In genomic region chr1:162891980-162892451, GRCm38 (mm10) we compare ENCODE assay signal across 17 mouse cellular contexts. TPM values are rescaled to one million over a fixed set of nuclear protein-coding genes. Genes with fewer than 3 reads are reported as not detected.
DNase-seq lines count a peak whose midpoint lies in the region; ATAC-seq and TF ChIP-seq lines count a peak whose summit lies in the region.
"Had no signal": no experiment of that assay in that cellular context is flagged by ENCODE, and none has a peak within 500 bp of the region (broad histone marks: within the 10 kb centered on the region; RNA-seq: fewer than 3 reads in every experiment).

No protein-coding gene starts in this region.

- no peak overlapping the region for H3K9ac ChIP-seq in liver, embryonic 14.5 days (replicated peaks)
- H3K9ac ChIP-seq: forebrain, embryonic 13.5 days had no signal

- no peaks in the 10 kb centered on the region for H3K36me3 ChIP-seq in liver, embryonic 14.5 days (replicated peaks; ENCODE audit: control insufficient read depth, insufficient read depth, low read depth)
- H3K36me3 ChIP-seq in myocyte (ENCODE audit: control insufficient read depth, insufficient read depth): no peaks in the 10 kb centered on the region
- H3K36me3 ChIP-seq: G1E had no signal

- H3ac ChIP-seq in myocyte (ENCODE audit: control insufficient read depth, insufficient read length): no peak overlapping the region

- 24% methylated on average over 6 of the region's 6 CpGs for WGBS in liver, embryonic 14.5 days (ENCODE audit: insufficient replicate concordance)

- no peaks in the 10 kb centered on the region for H3K27me3 ChIP-seq in liver, embryonic 14.5 days (ENCODE audit: control insufficient read depth, insufficient read depth, low read length)
- H3K27me3 ChIP-seq in myocyte (ENCODE audit: control insufficient read depth, insufficient read depth, insufficient read length): no peaks in the 10 kb centered on the region
- H3K27me3 ChIP-seq: forebrain, embryonic 13.5 days; megakaryocyte, embryonic 14.5 days had no signal

- no peak for TF ChIP-seq EP300 in liver, embryonic 14.5 days (IDR thresholded peaks at IDR 0.05; ENCODE audit: low read depth)

- H3K27ac ChIP-seq in brown adipose tissue, adult 24 weeks (replicated peaks; ENCODE audit: low read depth, low read length): peak overlapping the region; percentile 80
- no peak overlapping the region for H3K27ac ChIP-seq in liver, embryonic 14.5 days
- H3K27ac ChIP-seq: forebrain, embryonic 13.5 days had no signal

- ATAC-seq in liver, embryonic 14.5 days (ENCODE audit: insufficient read depth): 0 out of 2 replicates have a peak, but pooled peaks have one; percentile 23
- no peak for ATAC-seq in megakaryocyte, adult 5-6 weeks (ENCODE audit: poor library complexity, severe bottlenecking)
- ATAC-seq: forebrain, embryonic 13.5 days had no signal

- TF ChIP-seq CTCF in liver, embryonic 14.5 days (IDR thresholded peaks at IDR 0.05; ENCODE audit: low read depth): no peak

- no peaks in the 10 kb centered on the region for H3K79me2 ChIP-seq in myocyte (ENCODE audit: control insufficient read depth, insufficient read depth)

- no peak overlapping the region for H3K4me3 ChIP-seq in brown adipose tissue, adult 24 weeks (ENCODE audit: insufficient read depth, low read depth, low read length)
- no peak overlapping the region for H3K4me3 ChIP-seq in liver, embryonic 14.5 days (ENCODE audit: insufficient read depth in 1 of 2, low read depth in 2 of 2, low read length in 2 of 2)
- H3K4me3 ChIP-seq in myocyte: no peak overlapping the region
- H3K4me3 ChIP-seq: forebrain, embryonic 13.5 days; megakaryocyte, embryonic 14.5 days had no signal

- no peak for TF ChIP-seq POLR2A in myocyte (IDR thresholded peaks at IDR 0.05; ENCODE audit: insufficient read length, low read depth)

- no peaks in the 10 kb centered on the region for H3K9me3 ChIP-seq in liver, embryonic 14.5 days (ENCODE audit: control insufficient read depth, low read length)
- H3K9me3 ChIP-seq: forebrain, embryonic 13.5 days; G1E had no signal

- no peak overlapping the region for H3K4me2 ChIP-seq in liver, embryonic 14.5 days (ENCODE audit: low read depth)
- H3K4me2 ChIP-seq in myocyte (ENCODE audit: low read depth): peak overlapping the region; percentile 10
- H3K4me2 ChIP-seq: forebrain, embryonic 13.5 days had no signal

- H3K4me1 ChIP-seq in brown adipose tissue, adult 24 weeks (ENCODE audit: control insufficient read depth, insufficient read depth, insufficient read length, low read length): peaks cover 9% of the 10 kb centered on the region
- H3K4me1 ChIP-seq in liver, embryonic 14.5 days (replicated peaks; ENCODE audit: control insufficient read depth in 2 of 2, insufficient read depth in 2 of 2, low read length in 1 of 2): no peaks in the 10 kb centered on the region
- H3K4me1 ChIP-seq: forebrain, embryonic 13.5 days; megakaryocyte, embryonic 14.5 days had no signal

- peak; percentile 56 to 72 for DNase-seq in kidney, adult 8-10 months
- no peak for DNase-seq in kidney, postnatal 10 days
- peak in 1 of 3 experiments; percentile 23 for DNase-seq in liver, embryonic 14.5 days (ENCODE audit: low read depth in 3 of 3, low spot score in 3 of 3)
- DNase-seq in thymus, postnatal 14 days: no peak
- no peak for DNase-seq in frontal cortex, postnatal 36 days (ENCODE audit: low spot score in 2 of 2)
- DNase-seq: adrenal gland, postnatal 25 days; thymus, postnatal 36 days had no signal

TF ChIP-seq in myocyte, 11 proteins besides CTCF, POLR2A, EP300 and RAD21:
- TF ChIP-seq E2F4 (IDR thresholded peaks at IDR 0.05; ENCODE audit: insufficient read depth) (no peak), MYOD1 (IDR thresholded peaks at IDR 0.05; ENCODE audit: control insufficient read depth in 1 of 3, insufficient read length in 2 of 3, low read depth in 2 of 3) (no peak), CEBPB (IDR thresholded peaks at IDR 0.05; ENCODE audit: insufficient read depth, poor library complexity, severe bottlenecking) (0 out of 2 replicates have a peak, but pooled peaks have one; percentile 58), TCF3 (IDR thresholded peaks at IDR 0.05; ENCODE audit: insufficient read length, low read depth) (no peak), SRF (IDR thresholded peaks at IDR 0.05; ENCODE audit: control insufficient read depth, insufficient read length, low read depth) (no peak), REST (IDR thresholded peaks at IDR 0.05; ENCODE audit: insufficient read depth, insufficient read length) (no peak)

RNA-seq across cellular contexts. Expression of gene Fmo2, which starts 6.5 kb away (rescaled TPM):
- 9.7 and 11.8 TPM in 2 replicates for polyA plus RNA-seq in brown adipose tissue, adult 24 weeks (2012; ENCODE audit: insufficient read depth, insufficient read length, missing spikeins)
- polyA plus RNA-seq in liver, embryonic 14.5 days (2012; rRNA removed): 0.02 and 0.08 TPM in 2 replicates
- polyA plus RNA-seq in liver, embryonic 14.5 days (2014; fragmentation: Nextera tagmentation; extraction: Ambion mirVana): 0.27 TPM in 1 of 2 replicates, not detected in the other
- not detected for polyA plus RNA-seq in myocyte (2012; fragmentation: generic; extraction: Trizol)
- 0.16 TPM in 1 of 2 replicates, not detected in the other for total RNA-seq in megakaryocyte, adult 5-6 weeks (2015)
- total RNA-seq in megakaryocyte, adult 5-6 weeks (2017): not detected in 2 replicates
- total RNA-seq: common myeloid progenitor, adult 5-6 weeks had no signal
- polyA plus RNA-seq: forebrain, embryonic 13.5 days; neural tube, embryonic 11.5 days had no signal

RNA-seq across cellular contexts. Expression of gene Fmo1, which starts 25.6 kb away (rescaled TPM):
- polyA plus RNA-seq in brown adipose tissue, adult 24 weeks (2012; ENCODE audit: insufficient read depth, insufficient read length, missing spikeins): 519 and 719 TPM in 2 replicates
- 11.4 and 13.7 TPM in 2 replicates for polyA plus RNA-seq in liver, embryonic 14.5 days (2012; rRNA removed)
- 13.6 and 14.4 TPM in 2 replicates for polyA plus RNA-seq in liver, embryonic 14.5 days (2014; fragmentation: Nextera tagmentation; extraction: Ambion mirVana)
- 5.0 TPM for polyA plus RNA-seq in myocyte (2012; fragmentation: generic; extraction: Trizol)
- total RNA-seq in megakaryocyte, adult 5-6 weeks (2015): not detected in 2 replicates
- 0.41 TPM in 1 of 2 replicates, not detected in the other for total RNA-seq in megakaryocyte, adult 5-6 weeks (2017)
- polyA plus RNA-seq: G1E had no signal

RNA-seq across cellular contexts. Expression of gene Fmo6, which starts 45.3 kb away (rescaled TPM):
- polyA plus RNA-seq in brown adipose tissue, adult 24 weeks (2012; ENCODE audit: insufficient read depth, insufficient read length, missing spikeins): not detected in 2 replicates
- polyA plus RNA-seq in liver, embryonic 14.5 days (2012; rRNA removed): not detected in 2 replicates
- polyA plus RNA-seq in liver, embryonic 14.5 days (2014; fragmentation: Nextera tagmentation; extraction: Ambion mirVana): not detected in 2 replicates
- polyA plus RNA-seq in myocyte (2012; fragmentation: generic; extraction: Trizol): not detected
- not detected in 2 replicates for total RNA-seq in megakaryocyte, adult 5-6 weeks (2015)
- not detected in 2 replicates for total RNA-seq in megakaryocyte, adult 5-6 weeks (2017)
- total RNA-seq: adrenal gland, postnatal 25 days; common myeloid progenitor, adult 5-6 weeks; heart, postnatal 10 days; layer of hippocampus, adult 8-10 months had no signal
- polyA plus RNA-seq: forebrain, embryonic 13.5 days; G1E; neural tube, embryonic 11.5 days had no signal

Comparison
In these comparisons a context has a peak if more than half of its experiments do, and no peak if none do; other contexts are left out.
1. DNase-seq: peak in kidney, adult 8-10 months (2 of 2); none in kidney, postnatal 10 days (single experiment), thymus, postnatal 14 days (single experiment) and frontal cortex, postnatal 36 days (0 of 2).
2. RNA of gene Fmo1, which starts 25.6 kb away (polyA plus RNA-seq): 519 to 719 TPM in brown adipose tissue, adult 24 weeks; 11.4 to 14.4 TPM in liver, embryonic 14.5 days and 5.0 TPM in myocyte (single experiment); every median in the first group is over 10 times any median in the second.